Mouse (Mus musculus) retina, postnatal 1 day (tissue): ENCODE results near the gene Dmrtc2.
"Not testable (repeated sequence)": the region's sequence is repeated elsewhere in the genome, so short reads cannot be mapped to it uniquely, and the experiment has no call there.

Experiments
- DNase-seq: peaks from one replicate; pipeline ENCODE4 v3.0.0-alpha.2; 2012

Gene Dmrtc2

GRCm38 (mm10) chr7:24877588-24877987 is 7.7 kb downstream of the Dmrtc2 start:
- DNase-seq: no peak

- no peak for DNase-seq
Measured at GRCm38 (mm10) chr7:24879620-24880019, 9.8 kb downstream of the Dmrtc2 start.

- no peak for DNase-seq
Measured at GRCm38 (mm10) chr7:24882416-24883199, 12.8 kb downstream of the Dmrtc2 start.

- peak; percentile 100 for DNase-seq
Measured at GRCm38 (mm10) chr7:24883896-24884692, 14.2 kb downstream of the Dmrtc2 start, which contains the start of gene Rps19. Gene Rps19, plus strand, starts transcription at chr7:24884371.

GRCm38 (mm10) chr7:24884693-24885291 is 14.9 kb downstream of the Dmrtc2 start:
- no peak for DNase-seq

GRCm38 (mm10) chr7:24885468-24886307 is 15.8 kb downstream of the Dmrtc2 start:
- DNase-seq: no peak

GRCm38 (mm10) chr7:24886308-24886633 is 16.4 kb downstream of the Dmrtc2 start:
- DNase-seq: no peak

GRCm38 (mm10) chr7:24887096-24887495 is 17.2 kb downstream of the Dmrtc2 start:
- DNase-seq: no peak

GRCm38 (mm10) chr7:24889431-24890220 is 19.8 kb downstream of the Dmrtc2 start:
- no peak for DNase-seq

GRCm38 (mm10) chr7:24890281-24891216 is 20.7 kb downstream of the Dmrtc2 start:
- peak; percentile 87 for DNase-seq

- no peak for DNase-seq
Measured at GRCm38 (mm10) chr7:24891241-24892124, 21.6 kb downstream of the Dmrtc2 start.

- DNase-seq: no peak
Measured at GRCm38 (mm10) chr7:24892125-24892583, 22.3 kb downstream of the Dmrtc2 start.

- DNase-seq: not testable (repeated sequence)
Measured at GRCm38 (mm10) chr7:24895749-24896148, 25.9 kb downstream of the Dmrtc2 start.

- no peak for DNase-seq
Measured at GRCm38 (mm10) chr7:24896269-24896668, 26.4 kb downstream of the Dmrtc2 start.

GRCm38 (mm10) chr7:24897224-24897623 is 27.4 kb downstream of the Dmrtc2 start, which contains the start of gene Cd79a:
Gene Cd79a, plus strand, starts transcription at chr7:24897381.
- DNase-seq: no peak

- DNase-seq: no peak
Measured at GRCm38 (mm10) chr7:24897959-24898358, 28.1 kb downstream of the Dmrtc2 start.

GRCm38 (mm10) chr7:24901114-24901513 is 31.3 kb downstream of the Dmrtc2 start:
- DNase-seq: no peak

- DNase-seq: peak; percentile 70
Measured at GRCm38 (mm10) chr7:24901842-24902241, 32.0 kb downstream of the Dmrtc2 start.

GRCm38 (mm10) chr7:24902264-24902629 is 32.4 kb downstream of the Dmrtc2 start:
- peak; percentile 33 for DNase-seq
